Mouse (Mus musculus) hindbrain, postnatal 0 days (tissue): Measurements from ENCODE around the gene Acly. TPM values are rescaled to one million over a fixed set of nuclear protein-coding genes. Genes with fewer than 3 reads are reported as not detected.

Experiments
- ATAC-seq: fragments of 200-750 bp; cut with Nextera tagmentation; 2 replicates; pipeline ENCODE4 v1.8.0; 2017; ENCODE audit warnings: mild to moderate bottlenecking, moderate TSS enrichment, moderate library complexity
- DNase-seq: peaks from one replicate; pipeline ENCODE4 v3.0.0-alpha.2; 2015; ENCODE audit warnings: low spot score
- H3K27ac ChIP-seq: fragments of 300-500 bp; sonication (generic); 2 replicates; pipeline ENCODE4 v1.5.1; 2014; ENCODE audit warnings: mild to moderate bottlenecking
- H3K27me3 ChIP-seq: fragments of 300-500 bp; sonication (generic); 2 replicates; pipeline ENCODE4 v1.6.1; 2014; ENCODE audit warnings: low read length, mixed read lengths; ENCODE audit not compliant: insufficient read depth
- H3K36me3 ChIP-seq: fragments of 300-500 bp; sonication (generic); 2 replicates; pipeline ENCODE4 v1.6.1; 2014; ENCODE audit warnings: low read length, mixed read lengths; ENCODE audit not compliant: insufficient read depth
- H3K4me1 ChIP-seq: fragments of 300-500 bp; sonication (generic); 2 replicates; pipeline ENCODE4 v1.6.1; 2014; ENCODE audit warnings: antibody characterized with exemption, low read length, mixed read lengths; ENCODE audit not compliant: insufficient read depth
- H3K4me2 ChIP-seq: fragments of 300-500 bp; sonication (generic); 2 replicates; pipeline ENCODE4 v1.6.1; 2014; ENCODE audit warnings: low read depth, mild to moderate bottlenecking, low read length, moderate library complexity, mixed read lengths
- H3K4me3 ChIP-seq: fragments of 300-500 bp; sonication (generic); 2 replicates; pipeline ENCODE4 v1.5.1; 2014; ENCODE audit warnings: low read length
- H3K9ac ChIP-seq: fragments of 300-500 bp; sonication (generic); replicated peaks from 2 replicates; pipeline ENCODE4 v1.6.1; 2014; ENCODE audit warnings: mild to moderate bottlenecking, low read length, moderate library complexity, mixed read lengths
- H3K9me3 ChIP-seq: fragments of 300-500 bp; sonication (generic); 2 replicates; pipeline ENCODE4 v1.6.1; 2016; ENCODE audit warnings: low read length, mixed read lengths
- CTCF ChIP-seq: IDR thresholded peaks from 2 replicates; pipeline ENCODE4 v1.5.1; 2016; ENCODE audit warnings: antibody characterized with exemption, control low read depth, low read depth
- WGBS: fragments of 180-500 bp; shearing (Covaris S2); extraction: QIAGEN DNeasy Blood & Tissue Kit; methylation state at CpG from one replicate; pipeline ENCODE4 v1.1.7; 2014; 5-methylcytosine and 5-hydroxymethylcytosine counted together
- polyA plus RNA-seq: library from polyadenylated mRNA; unstranded; fragments of >200 nt; fragmentation: Nextera tagmentation; extraction: Ambion mirVana; gene quantifications from 2 replicates; pipeline ENCODE4 v1.2.1, GENCODE M21; 2015
- total RNA-seq: library from RNA; depleted of rRNA; stranded (reverse); fragments of >200 nt; gene quantifications from 2 replicates; pipeline ENCODE4 v1.2.3, GENCODE M21; 2014

The Acly gene
- total and polyA plus RNA-seq, 2 experiments from 2014 or later = 135 to 235 TPM

- H3K4me2 ChIP-seq = peak overlapping the region; percentile 91
- H3K9me3 ChIP-seq = no peaks in the 10 kb centered on the region
- H3K4me3 ChIP-seq = peak overlapping the region; percentile 83
- H3K9ac ChIP-seq = peak overlapping the region; percentile 89
- DNase-seq (peak; percentile 91), ATAC-seq (peak; percentile 96)
- no peaks in the 10 kb centered on the region for H3K27me3 ChIP-seq
- TF ChIP-seq CTCF = no peak
- H3K36me3 ChIP-seq = peaks cover 2% of the 10 kb centered on the region; the same call in 1 of the 2 replicates
- 2% methylated on average over 52 of the region's 52 CpGs for WGBS
- H3K4me1 ChIP-seq = no peaks in the 10 kb centered on the region; the same call in 1 of the 2 replicates
- peak overlapping the region; percentile 74 for H3K27ac ChIP-seq
Observed at GRCm38 (mm10) chr11:100440691-100441522, 86.9 kb downstream of the Acly start.

- H3K9ac ChIP-seq = no peak overlapping the region
- H3K9me3 ChIP-seq = no peaks in the 10 kb centered on the region
- no peaks in the 10 kb centered on the region; the same call in 1 of the 2 replicates for H3K4me1 ChIP-seq
- H3K27ac ChIP-seq = no peak overlapping the region
- no peak overlapping the region for H3K4me3 ChIP-seq
- no peaks in the 10 kb centered on the region for H3K27me3 ChIP-seq
- H3K36me3 ChIP-seq = peaks cover 9% of the 10 kb centered on the region; the same call in 1 of the 2 replicates
- DNase-seq (no peak), ATAC-seq (no peak)
- no peak for TF ChIP-seq CTCF
- WGBS = 78% methylated on average over 1 of the region's 1 CpGs
- H3K4me2 ChIP-seq = no peak overlapping the region
Observed at GRCm38 (mm10) chr11:100437901-100438300, 89.9 kb downstream of the Acly start.

DNA sequence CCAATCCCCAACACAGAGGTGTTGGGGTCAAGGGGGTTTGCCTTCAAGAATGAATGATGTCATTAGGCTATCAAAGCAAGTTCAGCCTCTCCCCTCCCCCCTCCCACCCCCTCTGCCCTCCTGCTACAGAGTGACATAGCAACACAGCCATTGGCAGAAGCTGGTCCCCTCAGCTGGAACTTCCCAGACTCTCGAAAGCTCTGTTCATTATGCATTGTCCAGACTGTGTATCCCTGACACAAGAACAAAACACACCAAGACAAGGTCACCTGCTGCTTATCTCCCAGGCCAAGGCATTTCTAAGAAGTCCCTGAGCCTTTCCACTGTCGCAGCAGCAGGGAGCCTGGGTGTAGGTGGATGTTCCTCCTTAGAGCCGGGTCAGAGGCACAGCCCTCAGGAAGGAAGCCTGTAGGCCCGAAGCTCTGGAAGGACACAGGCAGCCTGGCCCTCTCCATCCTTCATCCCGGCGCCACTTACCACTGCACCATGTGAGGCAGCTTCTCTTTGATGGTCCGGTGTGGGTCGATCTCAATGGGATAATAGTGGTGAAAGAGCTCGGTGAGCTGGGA, 92.0 kb downstream of the Acly start:
- peaks cover 9% of the 10 kb centered on the region; the same call in 1 of the 2 replicates for H3K36me3 ChIP-seq
- WGBS = 25% methylated on average over 9 of the region's 9 CpGs
- no peak for TF ChIP-seq CTCF
- no peaks in the 10 kb centered on the region; the same call in 1 of the 2 replicates for H3K4me1 ChIP-seq
- no peak overlapping the region for H3K4me3 ChIP-seq
- H3K4me2 ChIP-seq = no peak overlapping the region
- H3K9me3 ChIP-seq = no peaks in the 10 kb centered on the region
- no peak for DNase-seq
- H3K27me3 ChIP-seq = no peaks in the 10 kb centered on the region
- H3K9ac ChIP-seq = no peak overlapping the region
- no peak overlapping the region for H3K27ac ChIP-seq
- ATAC-seq = no peak

DNA sequence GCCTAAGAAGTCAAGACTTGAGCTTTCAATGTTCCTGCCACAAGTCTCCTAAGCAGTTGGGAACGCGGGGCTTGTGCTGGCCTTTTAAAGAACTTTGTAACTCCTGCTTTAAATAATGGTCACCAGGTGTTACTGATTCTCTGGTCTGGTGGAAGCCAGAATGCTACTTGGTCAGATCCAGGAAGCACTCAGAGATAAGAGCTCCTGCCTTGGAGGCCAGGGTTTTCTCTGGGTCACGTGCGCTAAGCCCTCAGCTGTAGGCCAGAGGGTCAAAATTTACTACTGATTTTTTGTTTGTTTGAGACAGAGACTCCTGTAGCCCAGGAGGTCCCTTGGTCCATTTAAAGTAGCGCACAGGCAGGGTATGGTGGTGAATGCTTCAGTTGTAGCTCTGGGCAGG, 95.8 kb downstream of the Acly start:
- Histone ChIP-seq H3K9me3 (no peaks in the 10 kb centered on the region), H3K4me1 (no peaks in the 10 kb centered on the region; the same call in 1 of the 2 replicates), H3K4me3 (no peak overlapping the region), H3K9ac (no peak overlapping the region), H3K27me3 (no peaks in the 10 kb centered on the region), H3K27ac (no peak overlapping the region), H3K36me3 (peaks cover 9% of the 10 kb centered on the region; the same call in 1 of the 2 replicates), H3K4me2 (no peak overlapping the region)
- DNase-seq (no peak), ATAC-seq (no peak)
- TF ChIP-seq CTCF = no peak
- WGBS = 95% methylated on average over 5 of the region's 5 CpGs

DNA sequence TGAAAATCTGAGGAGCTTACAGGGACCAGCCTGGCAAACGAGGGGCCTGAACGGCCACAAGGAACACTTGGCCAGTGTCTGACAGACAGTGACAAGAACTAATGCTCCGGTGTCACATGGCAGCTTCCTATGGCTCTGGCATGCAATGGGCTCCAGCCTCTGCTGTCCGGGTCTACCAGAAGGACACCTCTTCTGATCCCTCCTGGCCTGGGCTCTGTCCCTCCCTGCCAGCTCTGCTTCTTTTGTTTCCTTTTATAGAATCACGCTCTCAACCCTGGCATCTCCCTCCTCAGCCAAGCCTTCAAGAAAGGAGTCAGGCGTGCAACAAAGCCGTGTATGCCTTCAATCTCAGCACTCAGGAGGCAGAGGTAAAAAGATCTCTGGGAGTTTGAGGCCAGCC, 97.7 kb downstream of the Acly start:
- no peaks in the 10 kb centered on the region for H3K36me3 ChIP-seq
- TF ChIP-seq CTCF = no peak
- no peak overlapping the region for H3K4me3 ChIP-seq
- ATAC-seq (no peak), DNase-seq (no peak)
- WGBS = 72% methylated on average over 7 of the region's 7 CpGs
- no peaks in the 10 kb centered on the region for H3K27me3 ChIP-seq
- no peak overlapping the region for H3K27ac ChIP-seq
- no peak overlapping the region for H3K4me2 ChIP-seq
- no peaks in the 10 kb centered on the region for H3K9me3 ChIP-seq
- no peaks in the 10 kb centered on the region; the same call in 1 of the 2 replicates for H3K4me1 ChIP-seq
- H3K9ac ChIP-seq = no peak overlapping the region

GRCm38 (mm10) chr11:100428612-100429199, 99.1 kb downstream of the Acly start:
- H3K4me1 ChIP-seq = no peaks in the 10 kb centered on the region; the same call in 1 of the 2 replicates
- peak overlapping the region; percentile 33; the same call in 1 of the 2 replicates for H3K27ac ChIP-seq
- no peak for ATAC-seq
- no peaks in the 10 kb centered on the region for H3K36me3 ChIP-seq
- no peak overlapping the region for H3K4me3 ChIP-seq
- TF ChIP-seq CTCF = no peak
- WGBS = 32% methylated on average over 9 of the region's 9 CpGs
- no peaks in the 10 kb centered on the region for H3K9me3 ChIP-seq
- H3K27me3 ChIP-seq = no peaks in the 10 kb centered on the region
- no peak overlapping the region for H3K4me2 ChIP-seq
- H3K9ac ChIP-seq = no peak overlapping the region
- peak; percentile 51 for DNase-seq
